Mouse (Mus musculus): Measurements from ENCODE around the gene Spns3. TPM values are rescaled to one million over a fixed set of nuclear protein-coding genes. Genes with fewer than 3 reads are reported as not detected.

Gene Spns3
- polyA plus RNA-seq, 1 experiment from 2014 or later: not detected

- Histone ChIP-seq H3K27me3 (peaks cover 56% of the 10 kb centered on the region), H3K4me3 (replicated peaks) (no peak overlapping the region), H3K4me2 (no peak overlapping the region), H3K36me3 (no peaks in the 10 kb centered on the region), H3K4me1 (replicated peaks) (peaks cover 17% of the 10 kb centered on the region), H3K9me3 (no peaks in the 10 kb centered on the region), H3K27ac (no peak overlapping the region), H3K9ac (replicated peaks) (no peak overlapping the region)
- WGBS: 75% methylated on average over 15 of the region's 15 CpGs
- ATAC-seq (ENCODE audit: insufficient number of reproducible peaks, insufficient read depth, low FRiP score, low TSS enrichment, low read depth): no peak
Measured at GRCm38 (mm10) chr11:72491130-72491960, 59.0 kb downstream of the Spns3 start.

- H3K9me3 ChIP-seq: no peaks in the 10 kb centered on the region
- peak within 1 kb of the TSS; percentile 97 for H3K4me2 ChIP-seq
- peaks cover 17% of the 10 kb centered on the region for H3K4me1 ChIP-seq (replicated peaks)
- H3K27me3 ChIP-seq: peaks cover 65% of the 10 kb centered on the region
- H3K27ac ChIP-seq: no peak within 1 kb of the TSS
- peak within 1 kb of the TSS; percentile 62 for H3K4me3 ChIP-seq (replicated peaks)
- peak within 1 kb of the TSS; percentile 63 for H3K9ac ChIP-seq (replicated peaks)
- ATAC-seq (ENCODE audit: insufficient number of reproducible peaks, insufficient read depth, low FRiP score, low TSS enrichment, low read depth): peak; percentile 87
- WGBS: under 1% methylated on average over 42 of the region's 42 CpGs
- no peaks in the 10 kb centered on the region for H3K36me3 ChIP-seq
Measured at GRCm38 (mm10) chr11:72489881-72490301, 60.4 kb downstream of the Spns3 start, which contains the start of gene Spns2. Gene Spns2 (minus strand): TSS chr11:72489904.

DNA sequence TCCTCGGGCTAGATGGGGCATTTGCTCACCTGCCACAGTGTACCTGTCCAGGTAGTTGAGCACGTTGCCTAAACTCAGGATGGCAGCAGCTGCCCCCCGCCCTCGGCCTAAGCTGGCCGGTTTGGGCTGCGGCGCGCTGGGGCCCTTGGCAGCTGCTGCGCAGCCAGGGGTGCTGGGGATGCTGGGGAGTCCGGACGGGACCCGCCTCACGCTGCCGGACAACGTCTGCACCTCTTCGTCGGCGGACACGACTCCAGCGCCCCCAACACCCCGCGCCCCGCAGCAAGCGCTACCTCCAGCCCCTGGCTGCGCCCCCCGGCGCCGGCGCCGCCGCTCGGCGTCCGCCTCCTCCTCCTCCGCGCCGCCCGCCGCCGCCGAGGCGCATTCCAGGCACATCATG is 60.9 kb downstream of the Spns3 start:
- Histone ChIP-seq H3K27me3 (peaks cover 65% of the 10 kb centered on the region), H3K9ac (replicated peaks) (peak overlapping the region; percentile 63), H3K9me3 (no peaks in the 10 kb centered on the region), H3K4me3 (replicated peaks) (peak overlapping the region; percentile 62), H3K4me1 (replicated peaks) (peaks cover 17% of the 10 kb centered on the region), H3K36me3 (no peaks in the 10 kb centered on the region), H3K27ac (no peak overlapping the region), H3K4me2 (peak overlapping the region; percentile 97)
- ATAC-seq (ENCODE audit: insufficient number of reproducible peaks, insufficient read depth, low FRiP score, low TSS enrichment, low read depth): peak; percentile 1
- WGBS: under 1% methylated on average over 38 of the region's 42 CpGs

- Histone ChIP-seq H3K9ac (replicated peaks) (peak overlapping the region; percentile 63), H3K4me2 (peak overlapping the region; percentile 97), H3K4me3 (replicated peaks) (peak overlapping the region; percentile 62), H3K9me3 (no peaks in the 10 kb centered on the region), H3K27ac (no peak overlapping the region), H3K4me1 (replicated peaks) (peaks cover 17% of the 10 kb centered on the region), H3K27me3 (peaks cover 65% of the 10 kb centered on the region), H3K36me3 (no peaks in the 10 kb centered on the region)
- WGBS: 1% methylated on average over 38 of the region's 38 CpGs
- peak; percentile 35; the same call in 1 of the 2 replicates for ATAC-seq (ENCODE audit: insufficient number of reproducible peaks, insufficient read depth, low FRiP score, low TSS enrichment, low read depth)
Measured at GRCm38 (mm10) chr11:72488753-72489271, 61.5 kb downstream of the Spns3 start.

DNA sequence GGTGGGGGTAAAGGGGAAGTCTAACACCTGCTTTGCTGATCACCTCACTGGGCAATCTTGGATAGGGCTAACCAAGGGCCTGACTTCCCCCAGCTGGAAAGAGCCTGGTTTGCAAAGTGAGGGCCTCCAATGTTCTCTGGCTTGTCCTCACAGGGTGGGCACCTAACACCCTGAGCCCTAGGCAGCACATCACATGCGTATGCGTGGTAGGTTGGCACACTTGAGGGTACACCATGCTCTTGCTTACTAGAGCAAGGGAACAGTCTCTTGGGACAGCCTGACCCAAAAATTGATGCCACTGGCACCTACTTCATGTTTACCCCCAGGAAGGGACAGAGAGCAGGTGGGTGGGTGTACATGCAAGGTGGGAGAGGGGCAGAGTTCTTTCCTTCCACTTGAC is 62.6 kb downstream of the Spns3 start:
- Histone ChIP-seq H3K4me2 (peak overlapping the region; percentile 97; the same call in 1 of the 2 replicates), H3K4me3 (replicated peaks) (no peak overlapping the region), H3K9ac (replicated peaks) (no peak overlapping the region), H3K27me3 (peaks cover 65% of the 10 kb centered on the region), H3K4me1 (replicated peaks) (peaks cover 17% of the 10 kb centered on the region), H3K27ac (no peak overlapping the region), H3K9me3 (no peaks in the 10 kb centered on the region), H3K36me3 (no peaks in the 10 kb centered on the region)
- 89% methylated on average over 2 of the region's 2 CpGs for WGBS
- ATAC-seq (ENCODE audit: insufficient number of reproducible peaks, insufficient read depth, low FRiP score, low TSS enrichment, low read depth): no peak

- 0 out of 2 replicates have a peak overlapping the region, but pooled peaks have one; percentile 97 for H3K4me2 ChIP-seq
- no peaks in the 10 kb centered on the region for H3K36me3 ChIP-seq
- ATAC-seq (ENCODE audit: insufficient number of reproducible peaks, insufficient read depth, low FRiP score, low TSS enrichment, low read depth): no peak
- H3K27me3 ChIP-seq: peaks cover 61% of the 10 kb centered on the region
- H3K4me1 ChIP-seq (replicated peaks): peaks cover 17% of the 10 kb centered on the region
- no peak overlapping the region for H3K4me3 ChIP-seq (replicated peaks)
- no peak overlapping the region for H3K27ac ChIP-seq
- H3K9ac ChIP-seq (replicated peaks): no peak overlapping the region
- H3K9me3 ChIP-seq: no peaks in the 10 kb centered on the region
- 59% methylated on average over 5 of the region's 5 CpGs for WGBS
Measured at GRCm38 (mm10) chr11:72487171-72487570, 63.1 kb downstream of the Spns3 start.

- no peak overlapping the region for H3K9ac ChIP-seq (replicated peaks)
- no peak overlapping the region for H3K4me2 ChIP-seq
- WGBS: 70% methylated on average over 11 of the region's 11 CpGs
- H3K27me3 ChIP-seq: peaks cover 55% of the 10 kb centered on the region
- peaks cover 17% of the 10 kb centered on the region for H3K4me1 ChIP-seq (replicated peaks)
- no peaks in the 10 kb centered on the region for H3K36me3 ChIP-seq
- H3K27ac ChIP-seq: no peak overlapping the region
- ATAC-seq (ENCODE audit: insufficient number of reproducible peaks, insufficient read depth, low FRiP score, low TSS enrichment, low read depth): no peak
- no peaks in the 10 kb centered on the region for H3K9me3 ChIP-seq
- no peak overlapping the region for H3K4me3 ChIP-seq (replicated peaks)
Measured at GRCm38 (mm10) chr11:72485960-72486359, 64.3 kb downstream of the Spns3 start.

GRCm38 (mm10) chr11:72485157-72485556 is 65.1 kb downstream of the Spns3 start:
- H3K9me3 ChIP-seq: no peaks in the 10 kb centered on the region
- no peak overlapping the region for H3K9ac ChIP-seq (replicated peaks)
- 60% methylated on average over 5 of the region's 5 CpGs for WGBS
- peaks cover 17% of the 10 kb centered on the region for H3K4me1 ChIP-seq (replicated peaks)
- no peak overlapping the region for H3K4me2 ChIP-seq
- H3K27ac ChIP-seq: no peak overlapping the region
- ATAC-seq (ENCODE audit: insufficient number of reproducible peaks, insufficient read depth, low FRiP score, low TSS enrichment, low read depth): no peak
- H3K36me3 ChIP-seq: no peaks in the 10 kb centered on the region
- H3K4me3 ChIP-seq (replicated peaks): no peak overlapping the region
- H3K27me3 ChIP-seq: peaks cover 47% of the 10 kb centered on the region

DNA sequence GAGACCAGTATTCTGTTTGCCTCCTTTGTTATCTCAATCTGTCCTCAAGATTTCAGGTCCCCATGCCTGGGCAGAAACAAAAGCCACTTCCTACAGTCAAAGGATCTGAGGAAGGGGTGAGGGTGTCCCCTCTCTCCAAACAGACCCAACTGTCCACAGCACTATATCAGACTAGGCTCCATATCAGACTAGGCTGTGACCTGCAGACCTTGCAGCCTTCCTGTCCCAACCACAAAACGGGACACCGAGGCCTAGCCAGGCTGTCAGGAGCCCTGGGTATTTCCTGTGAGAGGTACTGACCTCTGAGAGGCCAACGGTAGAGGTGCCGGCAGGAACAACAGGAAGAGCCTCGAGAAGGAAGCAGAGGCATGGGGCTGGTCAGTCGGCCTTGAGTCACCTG is 65.8 kb downstream of the Spns3 start:
- WGBS: 64% methylated on average over 6 of the region's 6 CpGs
- ATAC-seq (ENCODE audit: insufficient number of reproducible peaks, insufficient read depth, low FRiP score, low TSS enrichment, low read depth): no peak
- H3K27ac ChIP-seq: no peak overlapping the region

GRCm38 (mm10) chr11:72481952-72482351 is 68.4 kb downstream of the Spns3 start:
- no peak for ATAC-seq (ENCODE audit: insufficient number of reproducible peaks, insufficient read depth, low FRiP score, low TSS enrichment, low read depth)

More for the DNA sequence above, 65.8 kb downstream of the Spns3 start:
- Histone ChIP-seq H3K36me3 (no peaks in the 10 kb centered on the region), H3K4me1 (replicated peaks) (peaks cover 13% of the 10 kb centered on the region), H3K4me2 (no peak overlapping the region), H3K4me3 (replicated peaks) (no peak overlapping the region), H3K27me3 (peaks cover 41% of the 10 kb centered on the region), H3K9ac (replicated peaks) (no peak overlapping the region), H3K9me3 (no peaks in the 10 kb centered on the region)

GRCm38 (mm10) chr11:72481313-72481712 is 69.0 kb downstream of the Spns3 start:
- no peak overlapping the region for H3K4me3 ChIP-seq (replicated peaks)
- H3K27me3 ChIP-seq: peaks cover 9% of the 10 kb centered on the region
- H3K4me1 ChIP-seq (replicated peaks): no peaks in the 10 kb centered on the region
- no peak for ATAC-seq (ENCODE audit: insufficient number of reproducible peaks, insufficient read depth, low FRiP score, low TSS enrichment, low read depth)
- WGBS: 79% methylated on average over 5 of the region's 5 CpGs
- no peak overlapping the region for H3K27ac ChIP-seq
- H3K9me3 ChIP-seq: no peaks in the 10 kb centered on the region
- H3K9ac ChIP-seq (replicated peaks): 0 out of 2 replicates have a peak overlapping the region, but pooled peaks have one; percentile 8
- no peaks in the 10 kb centered on the region for H3K36me3 ChIP-seq
- no peak overlapping the region for H3K4me2 ChIP-seq

More at GRCm38 (mm10) chr11:72481952-72482351, 68.4 kb downstream of the Spns3 start:
- no peak overlapping the region for H3K4me3 ChIP-seq (replicated peaks)
- no peak overlapping the region for H3K4me2 ChIP-seq
- no peak overlapping the region for H3K9ac ChIP-seq (replicated peaks)
- H3K27me3 ChIP-seq: peaks cover 15% of the 10 kb centered on the region
- no peaks in the 10 kb centered on the region for H3K4me1 ChIP-seq (replicated peaks)
- H3K36me3 ChIP-seq: no peaks in the 10 kb centered on the region
- H3K27ac ChIP-seq: no peak overlapping the region
- H3K9me3 ChIP-seq: no peaks in the 10 kb centered on the region
- 82% methylated on average over 4 of the region's 4 CpGs for WGBS
